Mouse (Mus musculus) forebrain, postnatal 0 days (tissue): ENCODE data around the gene P3h4. TPM values are rescaled to one million over a fixed set of nuclear protein-coding genes. Genes with fewer than 3 reads are reported as not detected.
A peak's percentile ranks its signal among the peaks of the same experiment; 100 is the strongest.

ENCODE experiments used
- ATAC-seq: fragments of 200-750 bp; cut with Nextera tagmentation; 2 replicates; pipeline ENCODE4 v1.8.0; 2017; ENCODE audit warnings: mild to moderate bottlenecking, moderate library complexity
- DNase-seq: peaks from one replicate; pipeline ENCODE4 v3.0.0-alpha.2; 2015
- H3K27ac ChIP-seq: fragments of 300-500 bp; sonication (generic); 2 replicates; pipeline ENCODE4 v1.5.1; 2014; ENCODE audit warnings: low read depth, mild to moderate bottlenecking, antibody characterized with exemption, low read length, moderate library complexity, mixed read lengths
- H3K27me3 ChIP-seq: fragments of 300-500 bp; sonication (generic); 2 replicates; pipeline ENCODE4 v1.6.1; 2014; ENCODE audit warnings: mild to moderate bottlenecking, low read length, mixed read lengths; ENCODE audit not compliant: insufficient read depth
- H3K36me3 ChIP-seq: fragments of 300-500 bp; sonication (generic); 2 replicates; pipeline ENCODE4 v1.6.1; 2014; ENCODE audit warnings: mild to moderate bottlenecking, moderate library complexity; ENCODE audit not compliant: insufficient read depth
- H3K4me1 ChIP-seq: fragments of 300-500 bp; sonication (generic); 2 replicates; pipeline ENCODE4 v1.6.1; 2014; ENCODE audit warnings: antibody characterized with exemption; ENCODE audit not compliant: insufficient read depth
- H3K4me2 ChIP-seq: fragments of 300-500 bp; sonication (generic); 2 replicates; pipeline ENCODE4 v1.6.1; 2014; ENCODE audit warnings: low read depth, mild to moderate bottlenecking, moderate library complexity
- H3K4me3 ChIP-seq: fragments of 300-500 bp; sonication (generic); 2 replicates; pipeline ENCODE4 v1.5.1; 2014; ENCODE audit warnings: low read depth, low read length, mixed read lengths
- H3K9ac ChIP-seq: fragments of 300-500 bp; sonication (generic); 2 replicates; pipeline ENCODE4 v1.6.1; 2014; ENCODE audit warnings: mild to moderate bottlenecking
- H3K9me3 ChIP-seq: fragments of 300-500 bp; sonication (generic); 2 replicates; pipeline ENCODE4 v1.6.1; 2016; ENCODE audit warnings: low read length
- CTCF ChIP-seq: sonication (generic); IDR thresholded peaks from 2 replicates; pipeline ENCODE4 v1.5.1; 2016; ENCODE audit warnings: antibody characterized with exemption, control low read depth, low read depth
- WGBS: fragments of 180-500 bp; shearing (Covaris S2); extraction: QIAGEN DNeasy Blood & Tissue Kit; methylation state at CpG from one replicate; pipeline ENCODE4 v1.1.7; 2014; 5-methylcytosine and 5-hydroxymethylcytosine counted together
- polyA plus RNA-seq: library from polyadenylated mRNA; unstranded; fragments of >200 nt; fragmentation: Nextera tagmentation; extraction: Ambion mirVana; gene quantifications from 2 replicates; pipeline ENCODE4 v1.2.1, GENCODE M21; 2015
- total RNA-seq: library from RNA; depleted of rRNA; stranded (reverse); fragments of >200 nt; gene quantifications from 2 replicates; pipeline ENCODE4 v1.2.3, GENCODE M21; 2014

P3h4 gene
- total and polyA plus RNA-seq, 2 experiments from 2014 or later, result 17.9 to 27.1 TPM

DNA sequence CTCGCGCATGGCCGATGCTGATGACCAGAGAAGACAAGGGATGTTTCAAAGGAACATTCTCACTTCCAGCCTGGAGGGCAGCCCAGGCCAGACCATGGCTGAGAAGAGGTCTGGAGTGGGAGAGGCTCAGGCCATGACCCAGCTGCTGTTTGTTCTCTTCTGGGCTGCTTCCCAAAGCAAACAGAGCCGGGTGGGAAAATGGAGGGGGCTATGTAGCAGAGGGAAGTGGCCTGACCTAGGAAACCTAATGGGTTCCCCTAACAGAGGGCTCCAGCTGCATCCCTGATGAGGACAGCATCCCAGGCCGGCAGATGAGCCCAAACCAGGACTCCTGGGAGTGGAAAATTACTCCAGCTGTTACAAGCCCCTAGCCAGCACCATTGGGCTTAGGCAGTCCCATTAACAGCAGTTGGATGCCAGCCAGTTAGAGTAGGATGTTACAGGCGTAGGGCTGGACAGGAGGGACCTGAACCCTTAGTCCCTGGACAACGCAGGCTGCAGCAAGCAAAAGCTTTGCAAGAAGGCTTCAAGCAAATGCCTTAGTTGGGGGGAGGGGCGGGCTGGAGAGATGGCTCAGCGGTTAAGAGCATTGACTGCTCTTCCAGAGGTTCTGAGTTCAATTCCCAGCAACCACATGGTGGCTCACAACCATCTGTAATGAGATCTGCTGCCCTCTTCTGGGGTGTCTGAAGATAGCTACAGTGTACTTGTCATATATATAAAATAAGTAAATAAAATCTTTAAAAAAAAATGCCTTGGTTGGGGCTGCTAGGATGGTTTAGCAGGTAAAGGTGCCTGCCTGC is 23.4 kb downstream of the P3h4 start:
- 70% methylated on average over 9 of the region's 9 CpGs for WGBS
- no peak overlapping the region for H3K9ac ChIP-seq
- H3K27me3 ChIP-seq, result no peaks in the 10 kb centered on the region
- peaks cover under 1% of the 10 kb centered on the region for H3K36me3 ChIP-seq
- peak; percentile 24 for TF ChIP-seq CTCF
- H3K9me3 ChIP-seq, result no peaks in the 10 kb centered on the region
- H3K27ac ChIP-seq, result no peak overlapping the region
- peaks cover 18% of the 10 kb centered on the region for H3K4me1 ChIP-seq
- ATAC-seq (0 out of 2 replicates have a peak, but pooled peaks have one; percentile 23), DNase-seq (no peak)
- H3K4me2 ChIP-seq, result no peak overlapping the region
- H3K4me3 ChIP-seq, result no peak overlapping the region

- H3K4me3 ChIP-seq, result no peak overlapping the region
- no peak overlapping the region for H3K9ac ChIP-seq
- TF ChIP-seq CTCF, result no peak
- peaks cover 7% of the 10 kb centered on the region; the same call in 1 of the 2 replicates for H3K4me1 ChIP-seq
- no peak for ATAC-seq
- no peak overlapping the region for H3K4me2 ChIP-seq
- H3K27me3 ChIP-seq, result no peaks in the 10 kb centered on the region
- no peak overlapping the region for H3K27ac ChIP-seq
- 48% methylated on average over 8 of the region's 8 CpGs for WGBS
- H3K36me3 ChIP-seq, result peaks cover 14% of the 10 kb centered on the region
- no peak for DNase-seq
- H3K9me3 ChIP-seq, result no peaks in the 10 kb centered on the region
Observed at GRCm38 (mm10) chr11:100389931-100390445, 24.6 kb downstream of the P3h4 start.

- Histone ChIP-seq H3K4me1 (peaks cover 5% of the 10 kb centered on the region; the same call in 1 of the 2 replicates), H3K27me3 (no peaks in the 10 kb centered on the region), H3K4me3 (no peak overlapping the region), H3K27ac (no peak overlapping the region), H3K9me3 (no peaks in the 10 kb centered on the region), H3K9ac (no peak overlapping the region), H3K4me2 (no peak overlapping the region), H3K36me3 (peaks cover 22% of the 10 kb centered on the region)
- whole genome bisulfite sequencing, result 79% methylated on average over 6 of the region's 6 CpGs
- TF ChIP-seq CTCF, result no peak
- no peak for ATAC-seq
- DNase-seq, result no peak
Observed at GRCm38 (mm10) chr11:100388588-100388987, 26.0 kb downstream of the P3h4 start.

GRCm38 (mm10) chr11:100387589-100388375 is 26.9 kb downstream of the P3h4 start:
- H3K4me3 ChIP-seq, result no peak overlapping the region
- DNase-seq, result peak; percentile 32
- ATAC-seq, result peak; percentile 74
- WGBS, result 57% methylated on average over 14 of the region's 14 CpGs
- H3K9me3 ChIP-seq, result no peaks in the 10 kb centered on the region
- H3K9ac ChIP-seq, result no peak overlapping the region
- H3K36me3 ChIP-seq, result peaks cover 30% of the 10 kb centered on the region
- no peaks in the 10 kb centered on the region for H3K27me3 ChIP-seq
- no peak overlapping the region; the same call in 1 of the 2 replicates for H3K27ac ChIP-seq
- no peak for TF ChIP-seq CTCF
- H3K4me2 ChIP-seq, result no peak overlapping the region
- H3K4me1 ChIP-seq, result peaks cover 5% of the 10 kb centered on the region; the same call in 1 of the 2 replicates

- Histone ChIP-seq H3K9ac (no peak overlapping the region), H3K27ac (no peak overlapping the region), H3K36me3 (peaks cover 36% of the 10 kb centered on the region), H3K4me1 (peaks cover 5% of the 10 kb centered on the region; the same call in 1 of the 2 replicates), H3K4me3 (no peak overlapping the region), H3K9me3 (no peaks in the 10 kb centered on the region), H3K27me3 (no peaks in the 10 kb centered on the region), H3K4me2 (no peak overlapping the region)
- ATAC-seq (no peak), DNase-seq (no peak)
- TF ChIP-seq CTCF, result no peak
- 89% methylated on average over 6 of the region's 6 CpGs for WGBS
Observed at GRCm38 (mm10) chr11:100387111-100387510, 27.5 kb downstream of the P3h4 start.

- no peak overlapping the region for H3K9ac ChIP-seq
- H3K9me3 ChIP-seq, result no peaks in the 10 kb centered on the region
- peaks cover 5% of the 10 kb centered on the region; the same call in 1 of the 2 replicates for H3K4me1 ChIP-seq
- H3K27ac ChIP-seq, result no peak overlapping the region
- no peak for TF ChIP-seq CTCF
- H3K4me3 ChIP-seq, result no peak overlapping the region
- no peak overlapping the region for H3K4me2 ChIP-seq
- no peaks in the 10 kb centered on the region for H3K27me3 ChIP-seq
- peaks cover 42% of the 10 kb centered on the region for H3K36me3 ChIP-seq
- WGBS, result 51% methylated on average over 5 of the region's 5 CpGs
- DNase-seq (no peak), ATAC-seq (no peak)
Observed at GRCm38 (mm10) chr11:100386586-100386985, 28.1 kb downstream of the P3h4 start.
